In the genomic region with DNA sequence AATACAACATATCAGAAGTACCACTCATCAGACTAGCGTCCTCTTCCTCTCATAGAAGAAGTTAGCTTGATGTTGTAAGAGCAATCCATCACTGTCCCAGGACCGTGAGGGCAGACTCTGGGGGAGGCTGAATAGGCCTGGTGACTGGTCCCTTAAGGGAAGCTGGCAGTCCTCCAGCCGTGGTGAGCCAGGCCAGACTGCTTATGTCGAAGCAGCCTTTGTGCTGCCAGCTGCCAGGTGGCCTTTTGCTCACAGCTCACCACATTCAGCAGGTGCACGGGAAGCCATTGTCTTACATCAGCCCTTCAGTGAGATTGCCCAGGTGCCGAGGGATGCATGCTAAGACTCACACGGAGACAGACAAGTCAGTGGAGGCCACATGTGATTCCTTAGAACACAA, we compare ENCODE assay signal across 9 mouse cellular contexts.
DNase-seq lines count a peak whose midpoint lies in the region; ATAC-seq lines count a peak whose summit lies in the region.
"Had no signal": no experiment of that assay in that cellular context is flagged by ENCODE, and none has a peak within 500 bp of the region (broad histone marks: within the 10 kb centered on the region; RNA-seq: fewer than 3 reads in every experiment).

No protein-coding gene starts in this region.

- no peak overlapping the region for H3K9ac ChIP-seq in forebrain, embryonic 12.5 days
- H3K9ac ChIP-seq in forebrain, embryonic 11.5 days (ENCODE audit: low read length), result no peak overlapping the region
- no peak overlapping the region for H3K9ac ChIP-seq in midbrain, embryonic 13.5 days (replicated peaks)
- no peak overlapping the region for H3K9ac ChIP-seq in midbrain, embryonic 15.5 days
- H3K9ac ChIP-seq in hindbrain, embryonic 16.5 days (ENCODE audit: low read depth, low read length), result no peak overlapping the region
- H3K9ac ChIP-seq: lung, embryonic 15.5 days had no signal

- peak; percentile 39; the same call in 1 of the 2 replicates for ATAC-seq in forebrain, embryonic 12.5 days (ENCODE audit: low FRiP score)
- no peak for ATAC-seq in forebrain, embryonic 11.5 days (replicated peaks; ENCODE audit: low FRiP score)
- peak; percentile 65 for ATAC-seq in midbrain, embryonic 13.5 days
- ATAC-seq in midbrain, embryonic 15.5 days (replicated peaks), result no peak
- peak; percentile 67 for ATAC-seq in hindbrain, embryonic 16.5 days
- ATAC-seq in CD4-positive, CD25-positive, alpha-beta regulatory T cell, adult 4 months, result no peak

- DNase-seq in forebrain, embryonic 11.5 days (ENCODE audit: low spot score), result no peak
- peak; percentile 52 for DNase-seq in brain, adult 2 months (ENCODE audit: low read depth, low spot score)
- no peak for DNase-seq in gastrocnemius, adult 18-20 months (ENCODE audit: low spot score)

- no peaks in the 10 kb centered on the region for H3K9me3 ChIP-seq in forebrain, embryonic 12.5 days
- no peaks in the 10 kb centered on the region for H3K9me3 ChIP-seq in forebrain, embryonic 11.5 days (ENCODE audit: control insufficient read depth, low read length)
- no peaks in the 10 kb centered on the region for H3K9me3 ChIP-seq in midbrain, embryonic 13.5 days
- H3K9me3 ChIP-seq in midbrain, embryonic 15.5 days, result no peaks in the 10 kb centered on the region
- H3K9me3 ChIP-seq in hindbrain, embryonic 16.5 days (ENCODE audit: control insufficient read depth, low read length), result no peaks in the 10 kb centered on the region
- H3K9me3 ChIP-seq: lung, embryonic 15.5 days had no signal

- H3K4me2 ChIP-seq in forebrain, embryonic 12.5 days, result no peak overlapping the region
- no peak overlapping the region for H3K4me2 ChIP-seq in forebrain, embryonic 11.5 days (ENCODE audit: low read depth, low read length, severe bottlenecking)
- H3K4me2 ChIP-seq in midbrain, embryonic 13.5 days (replicated peaks), result no peak overlapping the region
- no peak overlapping the region for H3K4me2 ChIP-seq in midbrain, embryonic 15.5 days
- H3K4me2 ChIP-seq in hindbrain, embryonic 16.5 days (ENCODE audit: low read length), result no peak overlapping the region
- H3K4me2 ChIP-seq: lung, embryonic 15.5 days had no signal

- H3K27me3 ChIP-seq in forebrain, embryonic 12.5 days, result no peaks in the 10 kb centered on the region; the same call in 1 of the 2 replicates
- no peaks in the 10 kb centered on the region for H3K27me3 ChIP-seq in forebrain, embryonic 11.5 days (ENCODE audit: control insufficient read depth, insufficient read depth, low read length)
- no peaks in the 10 kb centered on the region for H3K27me3 ChIP-seq in midbrain, embryonic 13.5 days
- H3K27me3 ChIP-seq in midbrain, embryonic 15.5 days (replicated peaks), result no peaks in the 10 kb centered on the region
- no peaks in the 10 kb centered on the region for H3K27me3 ChIP-seq in hindbrain, embryonic 16.5 days (replicated peaks; ENCODE audit: control insufficient read depth, insufficient read depth, low read length)
- H3K27me3 ChIP-seq: lung, embryonic 15.5 days had no signal

- peaks cover 25% of the 10 kb centered on the region for H3K4me1 ChIP-seq in forebrain, embryonic 12.5 days
- peaks cover under 1% of the 10 kb centered on the region for H3K4me1 ChIP-seq in forebrain, embryonic 11.5 days (replicated peaks; ENCODE audit: control insufficient read depth, insufficient read depth, low read length)
- peaks cover 28% of the 10 kb centered on the region for H3K4me1 ChIP-seq in midbrain, embryonic 13.5 days (replicated peaks)
- H3K4me1 ChIP-seq in midbrain, embryonic 15.5 days, result peaks cover 4% of the 10 kb centered on the region
- H3K4me1 ChIP-seq in hindbrain, embryonic 16.5 days (ENCODE audit: control insufficient read depth, insufficient read depth, low read depth, low read length), result peaks cover 11% of the 10 kb centered on the region

- no peaks in the 10 kb centered on the region for H3K36me3 ChIP-seq in forebrain, embryonic 12.5 days (replicated peaks)
- H3K36me3 ChIP-seq in forebrain, embryonic 11.5 days (ENCODE audit: control insufficient read depth, insufficient read depth, low read length), result no peaks in the 10 kb centered on the region
- H3K36me3 ChIP-seq in midbrain, embryonic 13.5 days, result no peaks in the 10 kb centered on the region
- no peaks in the 10 kb centered on the region for H3K36me3 ChIP-seq in midbrain, embryonic 15.5 days (replicated peaks)
- H3K36me3 ChIP-seq in hindbrain, embryonic 16.5 days (ENCODE audit: control insufficient read depth, insufficient read depth, low read length), result no peaks in the 10 kb centered on the region
- H3K36me3 ChIP-seq: lung, embryonic 15.5 days had no signal

- no peak overlapping the region for H3K4me3 ChIP-seq in forebrain, embryonic 12.5 days (replicated peaks)
- H3K4me3 ChIP-seq in forebrain, embryonic 11.5 days (ENCODE audit: low read depth, low read length), result no peak overlapping the region
- H3K4me3 ChIP-seq in midbrain, embryonic 13.5 days (replicated peaks), result no peak overlapping the region
- no peak overlapping the region for H3K4me3 ChIP-seq in midbrain, embryonic 15.5 days
- H3K4me3 ChIP-seq in hindbrain, embryonic 16.5 days (ENCODE audit: low read length), result no peak overlapping the region
- H3K4me3 ChIP-seq: lung, embryonic 15.5 days had no signal

- WGBS in forebrain, embryonic 12.5 days, result 59% methylated on average over 7 of the region's 7 CpGs
- 66% methylated on average over 7 of the region's 7 CpGs for WGBS in forebrain, embryonic 11.5 days
- WGBS in midbrain, embryonic 13.5 days, result 53% methylated on average over 7 of the region's 7 CpGs
- 40% methylated on average over 7 of the region's 7 CpGs for WGBS in midbrain, embryonic 15.5 days
- WGBS in hindbrain, embryonic 16.5 days, result 31% methylated on average over 7 of the region's 7 CpGs

- no peak overlapping the region for H3K27ac ChIP-seq in forebrain, embryonic 12.5 days
- no peak overlapping the region for H3K27ac ChIP-seq in forebrain, embryonic 11.5 days (ENCODE audit: low read depth, low read length)
- H3K27ac ChIP-seq in midbrain, embryonic 13.5 days, result no peak overlapping the region; the same call in 1 of the 2 replicates
- no peak overlapping the region for H3K27ac ChIP-seq in midbrain, embryonic 15.5 days
- no peak overlapping the region; the same call in 1 of the 2 replicates for H3K27ac ChIP-seq in hindbrain, embryonic 16.5 days (ENCODE audit: low read depth, low read length)
- H3K27ac ChIP-seq: lung, embryonic 15.5 days had no signal

Comparison
In these comparisons a context has a peak if more than half of its experiments do, and no peak if none do; other contexts are left out.
1. ATAC-seq: peak in forebrain, embryonic 12.5 days (single experiment), midbrain, embryonic 13.5 days (single experiment) and hindbrain, embryonic 16.5 days (single experiment); none in forebrain, embryonic 11.5 days (single experiment), midbrain, embryonic 15.5 days (single experiment) and CD4-positive, CD25-positive, alpha-beta regulatory T cell, adult 4 months (single experiment).